7 mouse cellular contexts compared by ENCODE assay signal in genomic region chr16:35870581-35871047, GRCm38 (mm10). TPM values are rescaled to one million over a fixed set of nuclear protein-coding genes. Genes with fewer than 3 reads are reported as not detected.
DNase-seq lines count a peak whose midpoint lies in the region; ATAC-seq lines count a peak whose summit lies in the region.

No protein-coding gene starts in this region.

- peaks cover 38% of the 10 kb centered on the region for H3K27me3 ChIP-seq in embryonic facial prominence, embryonic 12.5 days
- H3K27me3 ChIP-seq in hindbrain, embryonic 13.5 days, result peaks cover 40% of the 10 kb centered on the region

- H3K9me3 ChIP-seq in embryonic facial prominence, embryonic 12.5 days, result no peaks in the 10 kb centered on the region
- H3K9me3 ChIP-seq in hindbrain, embryonic 13.5 days, result 0 out of 2 replicates have a peak, but pooled peaks cover 6% of the 10 kb centered on the region

- H3K4me3 ChIP-seq in embryonic facial prominence, embryonic 12.5 days, result peak overlapping the region; percentile 60
- H3K4me3 ChIP-seq in hindbrain, embryonic 13.5 days, result peak overlapping the region; percentile 48

- no peak for ATAC-seq in embryonic facial prominence, embryonic 12.5 days (ENCODE audit: insufficient number of reproducible peaks, insufficient read depth, low FRiP score, low TSS enrichment)
- ATAC-seq in hindbrain, embryonic 13.5 days (ENCODE audit: low FRiP score), result no peak

- no peak overlapping the region for H3K27ac ChIP-seq in embryonic facial prominence, embryonic 12.5 days
- no peak overlapping the region for H3K27ac ChIP-seq in hindbrain, embryonic 13.5 days

- H3K4me1 ChIP-seq in embryonic facial prominence, embryonic 12.5 days, result peaks cover 9% of the 10 kb centered on the region; the same call in 1 of the 2 replicates
- H3K4me1 ChIP-seq in hindbrain, embryonic 13.5 days (replicated peaks), result peaks cover 13% of the 10 kb centered on the region

- H3K4me2 ChIP-seq in embryonic facial prominence, embryonic 12.5 days (replicated peaks), result peak overlapping the region; percentile 95
- peak overlapping the region; percentile 92 for H3K4me2 ChIP-seq in hindbrain, embryonic 13.5 days

- peak; percentile 33 for DNase-seq in thymus, postnatal 14 days
- DNase-seq in thymus, postnatal 36 days, result no peak
- DNase-seq in lung, postnatal 14 days, result peak; percentile 29
- no peak for DNase-seq in urinary bladder, postnatal 4 days (ENCODE audit: low spot score in 2 of 2)
- DNase-seq in right cerebral cortex, postnatal 36 days (ENCODE audit: low spot score in 2 of 2), result no peak

- WGBS in embryonic facial prominence, embryonic 12.5 days, result 1% methylated on average over 12 of the region's 12 CpGs
- WGBS in hindbrain, embryonic 13.5 days, result 2% methylated on average over 12 of the region's 12 CpGs

- H3K9ac ChIP-seq in embryonic facial prominence, embryonic 12.5 days, result peak overlapping the region; percentile 62
- H3K9ac ChIP-seq in hindbrain, embryonic 13.5 days, result peak overlapping the region; percentile 71

- H3K36me3 ChIP-seq in embryonic facial prominence, embryonic 12.5 days, result no peaks in the 10 kb centered on the region
- no peaks in the 10 kb centered on the region for H3K36me3 ChIP-seq in hindbrain, embryonic 13.5 days

RNA-seq across cellular contexts. Expression of gene Parp14, which starts 0.7 kb away (rescaled TPM):
- 0.50 and 0.87 TPM in 2 replicates for polyA plus RNA-seq in embryonic facial prominence, embryonic 12.5 days (2016; fragmentation: Nextera tagmentation; extraction: Ambion mirVana)
- 0.17 and 0.48 TPM in 2 replicates for polyA plus RNA-seq in hindbrain, embryonic 13.5 days (2015; fragmentation: Nextera tagmentation; extraction: Ambion mirVana)

Comparison
In these comparisons a context has a peak if more than half of its experiments do, and no peak if none do; other contexts are left out.
1. DNase-seq: peak in thymus, postnatal 14 days (single experiment) and lung, postnatal 14 days (single experiment); none in thymus, postnatal 36 days (0 of 2), urinary bladder, postnatal 4 days (0 of 2) and right cerebral cortex, postnatal 36 days (0 of 2).